Mouse (Mus musculus) megakaryocyte, embryonic 14.5 days (primary cell): ENCODE results near the gene Dnpep.

Source experiments
- FLI1 ChIP-seq: IDR thresholded peaks from 2 replicates; pipeline ENCODE4 v1.6.1; 2012; ENCODE audit warnings: low read length, inconsistent platforms, mixed read lengths
- GATA1 ChIP-seq: IDR thresholded peaks from 3 replicates; pipeline ENCODE4 v1.6.1; 2012; ENCODE audit warnings: mixed read lengths, low read length, inconsistent platforms, borderline replicate concordance

DNA sequence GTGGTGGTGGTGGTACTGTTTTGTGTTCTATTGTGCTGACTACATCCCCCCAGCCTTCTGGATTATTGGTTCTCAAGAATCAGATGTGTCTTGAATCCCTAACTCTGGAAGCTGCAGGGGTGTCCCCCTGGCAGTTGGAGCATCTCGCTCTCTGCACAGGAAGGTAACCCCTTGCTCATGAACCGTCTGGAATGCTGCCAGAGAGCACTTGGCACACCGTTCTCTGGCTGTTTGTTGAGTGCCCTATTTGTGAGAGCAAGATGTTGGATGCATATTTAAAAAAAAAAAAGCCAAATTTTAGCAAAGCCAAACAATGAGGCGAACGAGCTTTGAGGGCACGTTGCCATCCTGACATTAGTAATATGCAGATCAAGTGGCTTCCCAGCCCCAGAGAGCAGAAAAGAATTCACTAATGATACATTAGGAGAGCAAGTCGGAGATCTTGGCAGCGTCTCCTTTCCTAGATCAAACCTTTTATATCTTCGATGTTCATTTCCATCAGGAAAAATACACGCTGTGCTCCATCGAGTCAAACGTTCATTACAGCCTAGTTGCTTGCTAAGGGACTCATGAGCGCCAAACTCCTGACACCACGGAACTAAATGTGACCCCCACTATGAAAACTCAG, 47.8 kb upstream of the Dnpep start:
- TF ChIP-seq GATA1 (no peak), FLI1 (no peak)
